Comparison of ENCODE assay signal across 11 mouse cellular contexts in genomic region chr6:56903831-56904230, GRCm38 (mm10). TPM values are rescaled to one million over a fixed set of nuclear protein-coding genes. Genes with fewer than 3 reads are reported as not detected.
A peak's percentile ranks its signal among the peaks of the same experiment; 100 is the strongest.
DNase-seq lines count a peak whose midpoint lies in the region; ATAC-seq and TF ChIP-seq lines count a peak whose summit lies in the region.
"Had no signal": no experiment of that assay in that cellular context is flagged by ENCODE, and none has a peak within 500 bp of the region (broad histone marks: within the 10 kb centered on the region; RNA-seq: fewer than 3 reads in every experiment).

No protein-coding gene starts in this region.

- 32% methylated on average over 6 of the region's 6 CpGs for WGBS in forebrain, embryonic 15.5 days
- 65% methylated on average over 6 of the region's 6 CpGs for WGBS in forebrain, embryonic 11.5 days
- WGBS in kidney, embryonic 14.5 days: 24% methylated on average over 6 of the region's 6 CpGs
- WGBS in bone marrow, adult 2 months: 45% methylated on average over 6 of the region's 6 CpGs
- 55% methylated on average over 6 of the region's 6 CpGs for WGBS in liver, embryonic 15.5 days (ENCODE audit: insufficient replicate concordance)

- H3K4me2 ChIP-seq in forebrain, embryonic 15.5 days (replicated peaks): no peak overlapping the region
- H3K4me2 ChIP-seq in forebrain, embryonic 11.5 days (ENCODE audit: low read depth, low read length, severe bottlenecking): no peak overlapping the region
- H3K4me2 ChIP-seq in kidney, embryonic 14.5 days (replicated peaks; ENCODE audit: low read depth, low read length): no peak overlapping the region
- H3K4me2 ChIP-seq in liver, embryonic 15.5 days: peak overlapping the region; percentile 80

- H3K9ac ChIP-seq in forebrain, embryonic 15.5 days (replicated peaks): no peak overlapping the region
- H3K9ac ChIP-seq in forebrain, embryonic 11.5 days (ENCODE audit: low read length): no peak overlapping the region
- no peak overlapping the region for H3K9ac ChIP-seq in kidney, embryonic 14.5 days (ENCODE audit: low read depth, low read length)
- H3K9ac ChIP-seq in liver, embryonic 15.5 days: peak overlapping the region; percentile 32

- H3K4me3 ChIP-seq in forebrain, embryonic 15.5 days: no peak overlapping the region
- H3K4me3 ChIP-seq in forebrain, embryonic 11.5 days (ENCODE audit: low read depth, low read length): no peak overlapping the region
- H3K4me3 ChIP-seq in kidney, embryonic 14.5 days (ENCODE audit: low read length): no peak overlapping the region
- H3K4me3 ChIP-seq in bone marrow, adult 2 months (replicated peaks; ENCODE audit: control insufficient read depth, low read depth, low read length): no peak overlapping the region
- H3K4me3 ChIP-seq in liver, embryonic 15.5 days (replicated peaks): peak overlapping the region; percentile 6; the same call in 1 of the 2 replicates

- H3K27me3 ChIP-seq in forebrain, embryonic 15.5 days: no peaks in the 10 kb centered on the region
- no peaks in the 10 kb centered on the region for H3K27me3 ChIP-seq in forebrain, embryonic 11.5 days (ENCODE audit: control insufficient read depth, insufficient read depth, low read length)
- no peaks in the 10 kb centered on the region for H3K27me3 ChIP-seq in kidney, embryonic 14.5 days (ENCODE audit: control insufficient read depth, insufficient read depth, low read length)
- H3K27me3 ChIP-seq in liver, embryonic 15.5 days: no peaks in the 10 kb centered on the region

- ATAC-seq in forebrain, embryonic 15.5 days (replicated peaks): peak; percentile 26
- no peak for ATAC-seq in forebrain, embryonic 11.5 days (replicated peaks; ENCODE audit: low FRiP score)
- 0 out of 2 replicates have a peak, but pooled peaks have one; percentile 41 for ATAC-seq in kidney, embryonic 14.5 days (ENCODE audit: low FRiP score, low TSS enrichment)
- ATAC-seq in liver, embryonic 15.5 days (ENCODE audit: insufficient read depth): no peak
- no peak for ATAC-seq in cerebellum, adult (ENCODE audit: insufficient number of reproducible peaks, low FRiP score, low TSS enrichment)

- H3K27ac ChIP-seq in forebrain, embryonic 15.5 days (replicated peaks): no peak overlapping the region
- H3K27ac ChIP-seq in forebrain, embryonic 11.5 days (ENCODE audit: low read depth, low read length): no peak overlapping the region
- no peak overlapping the region for H3K27ac ChIP-seq in kidney, embryonic 14.5 days (ENCODE audit: low read depth, low read length)
- H3K27ac ChIP-seq in bone marrow, adult 2 months (ENCODE audit: control insufficient read depth, insufficient read depth, low read depth, low read length, poor library complexity): peak overlapping the region; percentile 86
- peak overlapping the region; percentile 99 for H3K27ac ChIP-seq in liver, embryonic 15.5 days (replicated peaks)

- no peak for TF ChIP-seq CTCF in bone marrow, adult 2 months (IDR thresholded peaks at IDR 0.05; ENCODE audit: control insufficient read depth, insufficient read depth, low read length)

- DNase-seq in forebrain, embryonic 11.5 days (ENCODE audit: low spot score): no peak
- DNase-seq in kidney, postnatal 10 days: no peak
- DNase-seq in c-Kit-positive CD71-positive TER-119-positive erythroid progenitor cells, embryonic 14.5 days (ENCODE audit: low spot score): no peak
- DNase-seq: B cell, adult 2 months; right cerebral cortex, postnatal 4 days had no signal

- TF ChIP-seq POLR2A in bone marrow, adult 2 months (IDR thresholded peaks at IDR 0.05; ENCODE audit: borderline replicate concordance, control insufficient read depth, low read depth, low read length): no peak

- no peaks in the 10 kb centered on the region for H3K36me3 ChIP-seq in forebrain, embryonic 15.5 days
- no peaks in the 10 kb centered on the region for H3K36me3 ChIP-seq in forebrain, embryonic 11.5 days (ENCODE audit: control insufficient read depth, insufficient read depth, low read length)
- no peaks in the 10 kb centered on the region for H3K36me3 ChIP-seq in kidney, embryonic 14.5 days (ENCODE audit: control insufficient read depth, insufficient read depth, low read length)
- peaks cover 13% of the 10 kb centered on the region for H3K36me3 ChIP-seq in liver, embryonic 15.5 days (replicated peaks)

- peaks cover 24% of the 10 kb centered on the region for H3K4me1 ChIP-seq in forebrain, embryonic 15.5 days
- H3K4me1 ChIP-seq in forebrain, embryonic 11.5 days (replicated peaks; ENCODE audit: control insufficient read depth, insufficient read depth, low read length): 0 out of 2 replicates have a peak, but pooled peaks cover 2% of the 10 kb centered on the region
- peaks cover 9% of the 10 kb centered on the region; the same call in 1 of the 2 replicates for H3K4me1 ChIP-seq in kidney, embryonic 14.5 days (ENCODE audit: control insufficient read depth, insufficient read depth, low read length)
- peaks cover 3% of the 10 kb centered on the region for H3K4me1 ChIP-seq in bone marrow, adult 2 months (ENCODE audit: control insufficient read depth, insufficient read depth, low read length)
- H3K4me1 ChIP-seq in liver, embryonic 15.5 days (replicated peaks): peaks cover 89% of the 10 kb centered on the region

- H3K9me3 ChIP-seq in forebrain, embryonic 15.5 days: no peaks in the 10 kb centered on the region
- no peaks in the 10 kb centered on the region for H3K9me3 ChIP-seq in forebrain, embryonic 11.5 days (ENCODE audit: control insufficient read depth, low read length)
- H3K9me3 ChIP-seq in kidney, embryonic 14.5 days (ENCODE audit: control insufficient read depth, low read length): no peaks in the 10 kb centered on the region
- H3K9me3 ChIP-seq in liver, embryonic 15.5 days (replicated peaks): no peaks in the 10 kb centered on the region

RNA-seq across cellular contexts. Expression of gene Nt5c3, which starts 19.9 kb away (rescaled TPM):
- polyA plus RNA-seq in forebrain, embryonic 15.5 days (2015; fragmentation: Nextera tagmentation; extraction: Ambion mirVana): 150 and 159 TPM in 2 replicates
- 67.2 and 75.4 TPM in 2 replicates for polyA plus RNA-seq in forebrain, embryonic 11.5 days (2014; fragmentation: Nextera tagmentation; extraction: Ambion mirVana)
- 59.3 and 61.7 TPM in 2 replicates for polyA plus RNA-seq in kidney, embryonic 14.5 days (2014; fragmentation: Nextera tagmentation; extraction: Ambion mirVana)
- 188 and 205 TPM in 2 replicates for polyA plus RNA-seq in bone marrow, adult 2 months (2011; ENCODE audit: insufficient read depth, insufficient read length, low replicate concordance, missing spikeins)
- 234 and 240 TPM in 2 replicates for polyA plus RNA-seq in liver, embryonic 15.5 days (2015; fragmentation: Nextera tagmentation; extraction: Ambion mirVana)

RNA-seq across cellular contexts. Expression of gene Vmn1r4, which starts 20.0 kb away (rescaled TPM):
- 0.29 and 0.43 TPM in 2 replicates for polyA plus RNA-seq in forebrain, embryonic 15.5 days (2015; fragmentation: Nextera tagmentation; extraction: Ambion mirVana)
- 0.27 and 0.68 TPM in 2 replicates for polyA plus RNA-seq in forebrain, embryonic 11.5 days (2014; fragmentation: Nextera tagmentation; extraction: Ambion mirVana)
- polyA plus RNA-seq in kidney, embryonic 14.5 days (2014; fragmentation: Nextera tagmentation; extraction: Ambion mirVana): 0.19 and 0.24 TPM in 2 replicates
- polyA plus RNA-seq in bone marrow, adult 2 months (2011; ENCODE audit: insufficient read depth, insufficient read length, low replicate concordance, missing spikeins): 0.63 TPM in 1 of 2 replicates, not detected in the other
- polyA plus RNA-seq in liver, embryonic 15.5 days (2015; fragmentation: Nextera tagmentation; extraction: Ambion mirVana): 0.15 and 0.16 TPM in 2 replicates
- polyA plus RNA-seq: large intestine, adult 2 months had no signal

Comparison
In these comparisons a context has a peak if more than half of its experiments do, and no peak if none do; other contexts are left out.
1. ATAC-seq: peak in forebrain, embryonic 15.5 days (single experiment) and kidney, embryonic 14.5 days (single experiment); none in forebrain, embryonic 11.5 days (single experiment), liver, embryonic 15.5 days (single experiment) and cerebellum, adult (single experiment).
2. H3K27ac ChIP-seq: peak in bone marrow, adult 2 months (single experiment) and liver, embryonic 15.5 days (single experiment); none in forebrain, embryonic 15.5 days (single experiment), forebrain, embryonic 11.5 days (single experiment) and kidney, embryonic 14.5 days (single experiment).